Mouse (Mus musculus) lung, postnatal 0 days (tissue): ENCODE measurements at regions not wholly inside any gene's neighbourhood (a gene's known extent, or its start where the extent isn't known, plus 50 kb on each side); places are given as distances from the start of the nearest gene placed in this dataset.

Experiments used
- CTCF ChIP-seq: IDR thresholded peaks from 2 replicates; pipeline ENCODE4 v1.5.1; 2016; ENCODE audit warnings: antibody characterized with exemption, mild to moderate bottlenecking
- EP300 ChIP-seq: IDR thresholded peaks from 2 replicates; pipeline ENCODE4 v1.6.1; 2016; ENCODE audit warnings: antibody characterized with exemption, mild to moderate bottlenecking, control low read depth

GRCm38 (mm10) chr1:47840811-47841210 is 948.2 kb upstream of the Slc39a10 start:
- TF ChIP-seq EP300, result no peak
- no peak for TF ChIP-seq CTCF
